Mouse (Mus musculus) ES-E14 (cell line): ENCODE results near the gene 4930452B06Rik. TPM values are rescaled to one million over a fixed set of nuclear protein-coding genes. Genes with fewer than 3 reads are reported as not detected.

Source experiments
- DNase-seq: peaks from one replicate; pipeline ENCODE4 v3.0.0-alpha.2; 2013; ENCODE audit warnings: low read depth, low spot score
- H3K27ac ChIP-seq: 2 replicates; pipeline ENCODE4 v1.5.1; 2012; ENCODE audit warnings: low read depth, mild to moderate bottlenecking, low read length, moderate library complexity, mixed read lengths; ENCODE audit not compliant: poor library complexity, insufficient read depth, severe bottlenecking
- H3K36me3 ChIP-seq: 2 replicates; pipeline ENCODE4 v1.6.1; 2012; ENCODE audit warnings: mild to moderate bottlenecking, low read length, moderate library complexity, mixed read lengths; ENCODE audit not compliant: control insufficient read depth, poor library complexity, insufficient read depth, severe bottlenecking
- H3K4me1 ChIP-seq, 2 experiments: fragments of 150-350 bp in 1 of 2; sonication (generic) in 1 of 2; 2 replicates each; pipeline ENCODE4 v1.6.1; 2012; ENCODE audit warnings: low read length in 2 of 2, mild to moderate bottlenecking in 1 of 2, mixed read lengths in 1 of 2; ENCODE audit not compliant: control insufficient read depth in 2 of 2, insufficient read depth in 2 of 2, poor library complexity in 1 of 2
- H3K4me3 ChIP-seq, 2 experiments: fragments of 150-350 bp in 1 of 2; sonication (generic) in 1 of 2; 2 replicates each; pipeline ENCODE4 v1.5.1; 2012; ENCODE audit warnings: low read length in 2 of 2, low read depth in 1 of 2, mild to moderate bottlenecking in 1 of 2, mixed read lengths in 1 of 2; ENCODE audit not compliant: insufficient read depth in 1 of 2, poor library complexity in 1 of 2, severe bottlenecking in 1 of 2
- H3K9ac ChIP-seq: 2 replicates; pipeline ENCODE4 v1.6.1; 2012; ENCODE audit warnings: low read depth, mild to moderate bottlenecking, low read length, mixed read lengths; ENCODE audit not compliant: poor library complexity, insufficient read depth, severe bottlenecking
- H3K9me3 ChIP-seq: fragments of 150-350 bp; sonication (generic); 2 replicates; pipeline ENCODE4 v1.6.1; 2012; ENCODE audit warnings: low read depth, mild to moderate bottlenecking, low read length; ENCODE audit not compliant: control insufficient read depth, insufficient read depth
- CHD2 ChIP-seq: IDR thresholded peaks from 2 replicates; pipeline ENCODE4 v1.6.1; 2014; ENCODE audit warnings: mild to moderate bottlenecking, low read depth, low read length, inconsistent platforms
- HCFC1 ChIP-seq: IDR thresholded peaks from 2 replicates; pipeline ENCODE4 v1.6.1; 2012; ENCODE audit warnings: low read length, inconsistent platforms, borderline replicate concordance; ENCODE audit not compliant: insufficient read depth
- MAFK ChIP-seq: IDR thresholded peaks from 2 replicates; pipeline ENCODE4 v1.6.1; 2014; ENCODE audit warnings: mild to moderate bottlenecking, low read depth, low read length, inconsistent platforms; ENCODE audit not compliant: insufficient read depth
- ZC3H11A ChIP-seq: IDR thresholded peaks from 2 replicates; pipeline ENCODE4 v1.6.1; 2012; ENCODE audit warnings: low read depth, mild to moderate bottlenecking, inconsistent platforms, low read length, borderline replicate concordance
- ZNF384 ChIP-seq: IDR thresholded peaks from 2 replicates; pipeline ENCODE4 v1.6.1; 2012; ENCODE audit warnings: low read depth, low read length, inconsistent platforms
- in situ Hi-C, 2 experiments: fragments of 600-800 bp; cut with MboI; formaldehyde crosslinking; loops; one replicate each; pipeline ENCODE4 v1.15.1; 2025; ENCODE audit warnings: low sequenced_read_pairs in 2 of 2, inconsistent platforms in 1 of 2; ENCODE audit not compliant: unreplicated experiment in 2 of 2
- total RNA-seq: library from RNA; depleted of rRNA; stranded (reverse); fragments of 300-350 nt; gene quantifications from 2 replicates; pipeline ENCODE4 v1.2.3, GENCODE M21; 2012

4930452B06Rik gene
- total RNA-seq, 1 experiment: 7.7 TPM

GRCm38 (mm10) chr14:8475851-8476250 is 190.2 kb downstream of the 4930452B06Rik start:
- in situ Hi-C loops: no loop called here
- H3K4me3 ChIP-seq: no peak overlapping the region
- no peaks in the 10 kb centered on the region for H3K36me3 ChIP-seq
- H3K27ac ChIP-seq: no peak overlapping the region
- no peak for TF ChIP-seq ZNF384
- no peaks in the 10 kb centered on the region for H3K9me3 ChIP-seq
- no peaks in the 10 kb centered on the region for H3K4me1 ChIP-seq
- H3K9ac ChIP-seq: no peak overlapping the region
- DNase-seq: no peak

- H3K9me3 ChIP-seq: no peaks in the 10 kb centered on the region
- in situ Hi-C loops: no loop called here
- H3K4me3 ChIP-seq: no peak overlapping the region
- no peak for DNase-seq
- no peaks in the 10 kb centered on the region for H3K36me3 ChIP-seq
- H3K9ac ChIP-seq: no peak overlapping the region
- TF ChIP-seq ZNF384 (no peak), MAFK (no peak), ZC3H11A (no peak), CHD2 (no peak), HCFC1 (no peak)
- H3K27ac ChIP-seq: no peak overlapping the region
- no peaks in the 10 kb centered on the region for H3K4me1 ChIP-seq
Measured at GRCm38 (mm10) chr14:8472884-8473283, 193.2 kb downstream of the 4930452B06Rik start.

GRCm38 (mm10) chr14:8464401-8465154 is 201.5 kb downstream of the 4930452B06Rik start:
- no peak overlapping the region for H3K9ac ChIP-seq

DNA sequence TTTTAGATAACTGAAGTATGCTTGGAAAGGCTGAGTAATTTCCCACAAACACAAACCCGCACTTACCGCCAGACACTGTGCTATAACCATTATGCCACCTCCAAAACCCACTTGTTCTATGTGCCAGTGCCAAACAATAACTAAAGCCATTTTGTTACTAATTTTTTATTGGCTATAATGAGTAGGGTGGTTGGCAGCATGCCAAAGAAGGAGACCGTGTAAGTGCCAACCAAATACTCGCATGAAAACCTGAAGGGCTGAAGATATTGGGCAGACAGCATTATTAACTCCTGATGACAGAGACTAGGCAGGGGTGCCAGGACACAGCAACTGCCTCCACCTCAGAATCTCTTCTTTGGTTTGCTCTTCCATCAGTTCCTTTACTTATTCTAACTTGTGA is 203.1 kb downstream of the 4930452B06Rik start:
- in situ Hi-C loops: no loop called here
- Histone ChIP-seq H3K9ac (no peak overlapping the region), H3K36me3 (no peaks in the 10 kb centered on the region), H3K9me3 (no peaks in the 10 kb centered on the region), H3K27ac (no peak overlapping the region), H3K4me3 (no peak overlapping the region), H3K4me1 (0 out of 4 replicates have a peak, but pooled peaks cover 0 to 3% of the 10 kb centered on the region in 2 experiments)
- no peak for TF ChIP-seq MAFK
- no peak for TF ChIP-seq HCFC1
- TF ChIP-seq ZNF384: no peak
- no peak for TF ChIP-seq ZC3H11A
- no peak for TF ChIP-seq CHD2
- no peak for DNase-seq

More at GRCm38 (mm10) chr14:8464401-8465154, 201.5 kb downstream of the 4930452B06Rik start:
- Histone ChIP-seq H3K27ac (no peak overlapping the region), H3K4me1 (0 out of 4 replicates have a peak, but pooled peaks cover 0 to 3% of the 10 kb centered on the region in 2 experiments), H3K36me3 (no peaks in the 10 kb centered on the region), H3K9me3 (no peaks in the 10 kb centered on the region), H3K4me3 (no peak overlapping the region)
- no peak for TF ChIP-seq HCFC1
- TF ChIP-seq ZC3H11A: no peak
- TF ChIP-seq MAFK: no peak
- TF ChIP-seq ZNF384: no peak
- TF ChIP-seq CHD2: no peak
- DNase-seq: no peak
- in situ Hi-C loops: no loop called here

- in situ Hi-C loops: no loop called here
- no peak for TF ChIP-seq MAFK
- TF ChIP-seq HCFC1: no peak
- TF ChIP-seq CHD2: no peak
- TF ChIP-seq ZNF384: no peak
- no peak for TF ChIP-seq ZC3H11A
- no peak for DNase-seq
Measured at GRCm38 (mm10) chr14:8462321-8462909, 203.6 kb downstream of the 4930452B06Rik start.

More at GRCm38 (mm10) chr14:8462321-8462909, 203.6 kb downstream of the 4930452B06Rik start:
- H3K36me3 ChIP-seq: no peaks in the 10 kb centered on the region
- H3K9me3 ChIP-seq: no peaks in the 10 kb centered on the region
- no peak overlapping the region for H3K4me3 ChIP-seq
- 0 out of 4 replicates have a peak, but pooled peaks cover 0 to 3% of the 10 kb centered on the region in 2 experiments for H3K4me1 ChIP-seq
- no peak overlapping the region for H3K9ac ChIP-seq
- H3K27ac ChIP-seq: no peak overlapping the region
